Mouse (Mus musculus) limb, embryonic 11.5 days (tissue): ENCODE results near the gene Slc26a10. TPM values are rescaled to one million over a fixed set of nuclear protein-coding genes. Genes with fewer than 3 reads are reported as not detected.
A peak's percentile ranks its signal among the peaks of the same experiment; 100 is the strongest.

Experiments
- ATAC-seq: fragments of 200-750 bp; cut with Nextera tagmentation; 2 replicates; pipeline ENCODE4 v1.8.0; 2017; ENCODE audit warnings: low read depth; ENCODE audit not compliant: insufficient number of reproducible peaks, low FRiP score, low TSS enrichment
- DNase-seq: peaks from one replicate; pipeline ENCODE4 v3.0.0-alpha.2; 2015; ENCODE audit warnings: low spot score
- H3K27ac ChIP-seq: fragments of 300-500 bp; sonication (generic); replicated peaks from 2 replicates; pipeline ENCODE4 v1.5.1; 2014; ENCODE audit warnings: low read depth, mild to moderate bottlenecking, low read length
- H3K27me3 ChIP-seq: fragments of 300-500 bp; sonication (generic); 2 replicates; pipeline ENCODE4 v1.6.1; 2014; ENCODE audit warnings: mild to moderate bottlenecking, low read length, mixed read lengths; ENCODE audit not compliant: control insufficient read depth, insufficient read depth
- H3K36me3 ChIP-seq: fragments of 300-500 bp; sonication (generic); 2 replicates; pipeline ENCODE4 v1.6.1; 2014; ENCODE audit warnings: mild to moderate bottlenecking, low read length, moderate library complexity, mixed read lengths; ENCODE audit not compliant: control insufficient read depth, insufficient read depth
- H3K4me1 ChIP-seq: fragments of 300-500 bp; sonication (generic); 2 replicates; pipeline ENCODE4 v1.6.1; 2014; ENCODE audit warnings: low read length, mixed read lengths; ENCODE audit not compliant: control insufficient read depth, insufficient read depth
- H3K4me2 ChIP-seq: fragments of 300-500 bp; sonication (generic); 2 replicates; pipeline ENCODE4 v1.6.1; 2014; ENCODE audit warnings: low read depth, mild to moderate bottlenecking, moderate library complexity; ENCODE audit not compliant: severe bottlenecking
- H3K4me3 ChIP-seq: fragments of 300-500 bp; sonication (generic); 2 replicates; pipeline ENCODE4 v1.5.1; 2014; ENCODE audit warnings: low read depth, low read length
- H3K9ac ChIP-seq: fragments of 300-500 bp; sonication (generic); 2 replicates; pipeline ENCODE4 v1.6.1; 2014; ENCODE audit warnings: mild to moderate bottlenecking, low read length
- H3K9me3 ChIP-seq: fragments of 300-500 bp; sonication (generic); 2 replicates; pipeline ENCODE4 v1.6.1; 2016; ENCODE audit warnings: low read length; ENCODE audit not compliant: control insufficient read depth
- WGBS: fragments of 180-500 bp; shearing (Covaris S2); extraction: QIAGEN DNeasy Blood & Tissue Kit; methylation state at CpG from one replicate; pipeline ENCODE4 v1.1.7; 2014; 5-methylcytosine and 5-hydroxymethylcytosine counted together
- polyA plus RNA-seq: library from polyadenylated mRNA; unstranded; fragments of >200 nt; fragmentation: Nextera tagmentation; extraction: Ambion mirVana; gene quantifications from 2 replicates; pipeline ENCODE4 v1.2.1, GENCODE M21; 2014

The Slc26a10 gene
- 2.7 and 4.1 TPM in 2 replicates for polyA plus RNA-seq

DNA sequence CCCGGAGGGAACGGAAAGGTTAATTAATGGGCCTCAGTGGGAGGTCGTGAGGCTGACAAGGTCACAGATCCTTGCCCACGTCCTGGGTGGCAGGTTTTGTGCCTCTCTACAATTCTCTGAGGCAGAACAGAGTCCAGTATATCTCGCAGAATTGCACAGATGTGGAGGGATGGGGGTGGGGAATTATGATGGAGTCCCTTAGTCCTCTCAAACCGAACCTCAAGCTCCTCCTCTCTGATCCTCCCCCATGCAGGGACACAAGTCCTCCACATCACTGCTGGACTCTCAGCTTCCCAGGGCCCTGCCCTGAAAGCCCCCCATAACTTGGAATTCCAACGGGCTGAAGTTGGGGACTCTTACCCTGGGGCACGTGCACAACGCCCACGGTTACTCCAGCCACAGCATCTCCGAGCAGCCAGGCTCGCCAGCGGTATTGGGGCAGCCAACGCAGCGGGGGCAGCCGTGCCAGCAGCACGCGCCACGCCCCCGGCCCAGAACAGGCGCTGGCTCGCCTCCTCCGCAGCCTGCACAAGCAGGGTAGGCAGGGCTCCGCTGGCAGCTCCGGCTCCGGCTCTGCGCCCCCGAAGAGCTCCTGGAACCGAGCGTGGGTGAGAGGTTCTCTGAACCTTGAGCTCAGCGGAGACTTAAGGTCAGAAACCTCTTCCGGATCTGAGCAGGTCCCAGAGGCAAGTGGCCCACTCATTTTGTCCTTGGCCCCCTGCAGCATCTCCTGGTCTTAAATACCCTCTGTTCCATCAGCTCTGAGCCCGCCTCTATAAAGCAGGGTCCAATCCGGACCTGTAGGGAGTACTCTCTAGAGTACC is at the start of gene Slc26a10:
Gene Slc26a10, minus strand, starts transcription at position 775 of the 824 bp plus-strand sequence.
- no peak within 1 kb of the TSS; the same call in 1 of the 2 replicates for H3K9ac ChIP-seq
- no peaks in the 10 kb centered on the region for H3K36me3 ChIP-seq
- DNase-seq (peak; percentile 57), ATAC-seq (no peak)
- 1% methylated on average over 34 of the region's 34 CpGs for WGBS
- no peaks in the 10 kb centered on the region for H3K9me3 ChIP-seq
- H3K27me3 ChIP-seq: peaks cover 42% of the 10 kb centered on the region
- H3K4me2 ChIP-seq: peak within 1 kb of the TSS; percentile 44
- H3K4me1 ChIP-seq: peaks cover 22% of the 10 kb centered on the region
- peak within 1 kb of the TSS; percentile 27 for H3K4me3 ChIP-seq
- no peak within 1 kb of the TSS for H3K27ac ChIP-seq

DNA sequence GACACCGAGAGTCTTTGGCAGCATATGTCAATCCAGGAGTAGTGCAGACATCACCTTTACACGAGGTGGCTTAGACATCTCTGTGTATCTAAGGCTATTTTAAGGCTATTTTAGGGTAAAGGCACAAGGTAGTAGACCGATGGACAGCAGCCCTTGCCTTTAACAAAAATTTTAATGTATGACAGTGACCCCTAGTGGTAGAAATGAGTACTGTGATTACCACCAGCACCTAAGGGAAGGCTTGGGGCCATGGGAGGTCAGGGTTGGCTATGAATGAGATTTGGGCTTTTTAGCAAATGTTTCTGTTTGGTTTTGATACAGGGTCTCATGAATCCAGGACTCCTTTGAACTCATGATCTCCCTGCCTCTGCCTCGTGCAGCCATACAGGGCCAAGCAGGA is 48.5 kb upstream of the Slc26a10 start:
- H3K9me3 ChIP-seq: no peaks in the 10 kb centered on the region
- H3K27ac ChIP-seq: no peak overlapping the region
- H3K9ac ChIP-seq: no peak overlapping the region
- H3K4me3 ChIP-seq: no peak overlapping the region
- H3K36me3 ChIP-seq: no peaks in the 10 kb centered on the region
- no peaks in the 10 kb centered on the region for H3K27me3 ChIP-seq
- H3K4me2 ChIP-seq: no peak overlapping the region
- H3K4me1 ChIP-seq: no peaks in the 10 kb centered on the region; the same call in 1 of the 2 replicates
- ATAC-seq (0 out of 2 replicates have a peak, but pooled peaks have one; percentile 20), DNase-seq (peak; percentile 51)
- 19% methylated on average over 4 of the region's 4 CpGs for WGBS

DNA sequence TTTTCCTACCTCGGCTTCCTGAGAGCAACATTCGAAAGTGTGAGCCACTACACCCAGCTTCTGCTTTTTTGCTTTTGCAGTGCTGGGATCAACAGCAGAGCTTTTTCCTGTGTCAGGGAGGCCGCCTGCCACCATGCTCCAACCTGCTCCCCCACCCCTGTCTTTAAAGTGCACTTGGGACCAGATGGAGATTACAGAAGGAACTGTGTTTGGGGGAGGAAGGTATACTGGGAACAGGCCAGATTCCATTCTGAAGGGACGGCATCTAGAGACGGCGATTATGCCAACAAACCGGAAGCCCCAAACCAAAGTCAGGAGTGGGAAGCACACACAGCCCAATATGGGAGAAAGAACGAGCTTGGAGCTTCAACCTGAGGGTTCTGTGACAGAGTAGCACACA is 46.7 kb upstream of the Slc26a10 start:
- no peak overlapping the region for H3K27ac ChIP-seq
- H3K4me1 ChIP-seq: no peaks in the 10 kb centered on the region; the same call in 1 of the 2 replicates
- DNase-seq (no peak), ATAC-seq (no peak)
- peak overlapping the region; percentile 27; the same call in 1 of the 2 replicates for H3K9ac ChIP-seq
- no peaks in the 10 kb centered on the region for H3K36me3 ChIP-seq
- no peak overlapping the region for H3K4me3 ChIP-seq
- no peak overlapping the region for H3K4me2 ChIP-seq
- no peaks in the 10 kb centered on the region for H3K27me3 ChIP-seq
- H3K9me3 ChIP-seq: no peaks in the 10 kb centered on the region
- 85% methylated on average over 8 of the region's 8 CpGs for WGBS

DNA sequence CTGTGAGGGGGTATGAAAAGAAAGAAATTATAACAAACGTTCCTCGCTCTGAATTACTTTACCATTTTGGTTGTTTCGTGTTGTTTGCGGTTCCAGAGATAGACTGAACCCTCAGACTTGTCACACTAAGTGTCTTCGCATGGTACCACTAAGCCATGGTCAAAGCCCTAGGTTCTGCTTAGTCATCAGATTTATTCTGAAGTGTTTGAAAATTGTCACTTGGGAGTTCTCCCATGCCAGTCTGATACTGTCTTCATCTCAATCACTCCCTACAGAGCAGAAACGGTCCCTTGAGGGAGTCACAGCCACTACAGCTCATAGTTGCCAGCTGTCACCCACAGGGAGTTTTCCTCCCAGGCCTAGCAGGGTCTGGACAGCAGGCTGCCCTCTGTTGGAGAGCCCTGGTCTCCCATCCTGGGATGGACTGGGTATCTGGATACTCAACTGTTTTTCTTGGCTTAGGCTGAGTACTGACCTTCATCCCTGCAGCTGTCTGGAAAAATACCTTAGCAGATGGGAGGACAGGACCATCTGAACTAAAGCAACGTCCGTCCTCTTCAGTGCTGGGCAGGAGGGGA is 46.0 kb upstream of the Slc26a10 start:
- Histone ChIP-seq H3K4me3 (no peak overlapping the region), H3K9me3 (no peaks in the 10 kb centered on the region), H3K27me3 (no peaks in the 10 kb centered on the region), H3K36me3 (no peaks in the 10 kb centered on the region), H3K27ac (no peak overlapping the region), H3K4me2 (no peak overlapping the region), H3K4me1 (no peaks in the 10 kb centered on the region; the same call in 1 of the 2 replicates), H3K9ac (no peak overlapping the region)
- DNase-seq (no peak), ATAC-seq (no peak)
- 68% methylated on average over 8 of the region's 8 CpGs for WGBS

DNA sequence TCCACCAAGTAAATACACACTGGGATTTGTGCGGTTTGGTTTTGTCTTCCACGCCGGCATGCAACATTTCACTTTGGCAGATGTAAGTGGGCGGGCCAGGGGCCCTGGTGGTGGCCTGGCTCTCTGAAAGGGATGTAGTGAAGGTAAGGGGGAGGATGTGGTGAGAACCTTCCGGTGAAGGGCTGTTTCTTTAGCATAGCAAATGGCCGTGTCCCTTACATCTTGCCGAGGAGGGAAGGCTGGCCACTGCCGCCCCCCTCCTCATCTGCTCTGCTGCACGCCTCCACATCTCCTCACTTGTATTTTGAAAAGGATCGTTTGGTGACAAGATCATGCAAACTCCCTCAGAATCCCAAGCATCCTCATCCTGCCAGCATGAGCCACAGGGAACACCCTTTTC is 45.3 kb upstream of the Slc26a10 start:
- DNase-seq (no peak), ATAC-seq (no peak)
- Histone ChIP-seq H3K36me3 (no peaks in the 10 kb centered on the region), H3K4me2 (no peak overlapping the region), H3K27me3 (no peaks in the 10 kb centered on the region), H3K27ac (no peak overlapping the region), H3K4me3 (no peak overlapping the region), H3K4me1 (no peaks in the 10 kb centered on the region; the same call in 1 of the 2 replicates), H3K9me3 (no peaks in the 10 kb centered on the region), H3K9ac (no peak overlapping the region)
- WGBS: 21% methylated on average over 10 of the region's 10 CpGs

DNA sequence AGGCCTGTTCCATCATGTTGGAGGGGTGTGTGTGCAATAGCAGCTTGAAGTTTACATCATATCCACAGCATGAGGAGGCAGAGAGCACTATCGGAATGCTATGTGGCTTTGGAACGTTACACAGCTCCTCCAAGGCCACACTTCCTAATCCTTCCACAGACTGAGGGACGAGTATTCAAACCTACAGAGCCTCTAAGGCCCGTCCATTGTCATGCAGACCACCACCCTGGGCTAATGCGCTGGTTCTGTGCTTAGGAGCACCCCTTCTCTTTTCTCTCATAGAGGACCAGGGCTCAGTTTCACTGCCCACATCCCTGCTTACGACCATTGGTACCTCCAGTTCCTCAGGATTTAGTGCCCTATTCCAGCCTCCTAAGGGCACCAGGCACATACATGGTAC is 44.8 kb upstream of the Slc26a10 start:
- Histone ChIP-seq H3K4me1 (no peaks in the 10 kb centered on the region; the same call in 1 of the 2 replicates), H3K36me3 (no peaks in the 10 kb centered on the region), H3K9ac (no peak overlapping the region), H3K4me2 (no peak overlapping the region), H3K27me3 (no peaks in the 10 kb centered on the region), H3K9me3 (no peaks in the 10 kb centered on the region), H3K27ac (no peak overlapping the region), H3K4me3 (no peak overlapping the region)
- ATAC-seq: no peak
- WGBS: 53% methylated on average over 6 of the region's 6 CpGs
- DNase-seq: no peak

DNA sequence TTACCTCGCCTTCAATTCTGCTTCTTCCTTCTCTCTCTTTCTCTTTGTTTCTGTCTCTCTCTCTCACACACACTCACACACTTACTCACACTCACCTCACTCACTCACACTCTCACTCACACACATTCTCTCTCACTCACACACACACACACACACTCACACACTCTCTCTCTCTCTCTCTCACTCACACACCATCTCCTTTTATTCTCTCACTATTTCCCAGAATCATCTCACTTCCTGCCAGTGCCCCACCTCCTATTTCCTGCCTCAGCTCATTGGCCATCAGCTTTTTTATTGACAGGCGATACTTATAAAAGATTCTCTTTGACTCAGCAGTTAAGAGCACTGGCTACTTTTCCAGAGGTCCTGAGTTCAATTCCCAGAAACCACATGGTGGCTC is 37.9 kb upstream of the Slc26a10 start:
- H3K27me3 ChIP-seq: no peaks in the 10 kb centered on the region
- DNase-seq (no peak), ATAC-seq (no peak)
- H3K4me3 ChIP-seq: no peak overlapping the region
- 86% methylated on average over 2 of the region's 2 CpGs for WGBS
- H3K9ac ChIP-seq: no peak overlapping the region
- H3K4me2 ChIP-seq: no peak overlapping the region
- H3K27ac ChIP-seq: no peak overlapping the region
- no peaks in the 10 kb centered on the region for H3K36me3 ChIP-seq
- no peaks in the 10 kb centered on the region for H3K9me3 ChIP-seq
- no peaks in the 10 kb centered on the region for H3K4me1 ChIP-seq

DNA sequence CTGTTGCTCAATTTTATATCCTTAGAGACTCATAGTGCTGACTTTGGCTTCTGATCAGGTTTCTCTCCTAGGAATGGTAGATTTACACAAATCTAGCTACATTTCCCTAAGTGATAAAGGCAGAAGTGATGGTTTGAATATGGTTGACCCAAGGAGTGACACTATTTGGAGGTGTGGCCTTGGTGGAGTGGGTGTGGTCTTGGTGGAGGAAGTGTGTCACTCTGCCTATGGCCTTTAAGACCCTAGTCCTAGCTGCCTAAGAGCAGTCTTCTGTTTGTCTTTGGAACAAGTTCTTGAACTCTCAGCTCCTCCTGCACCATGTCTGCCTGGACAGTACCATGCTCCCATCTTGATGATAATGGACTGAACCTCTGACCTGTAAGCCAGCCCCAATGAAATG is 36.7 kb upstream of the Slc26a10 start:
- no peaks in the 10 kb centered on the region for H3K4me1 ChIP-seq
- H3K4me3 ChIP-seq: no peak overlapping the region
- ATAC-seq (no peak), DNase-seq (no peak)
- H3K9me3 ChIP-seq: no peaks in the 10 kb centered on the region
- H3K4me2 ChIP-seq: no peak overlapping the region
- no peaks in the 10 kb centered on the region for H3K36me3 ChIP-seq
- H3K27ac ChIP-seq: no peak overlapping the region
- H3K9ac ChIP-seq: no peak overlapping the region
- no peaks in the 10 kb centered on the region for H3K27me3 ChIP-seq
